Mouse (Mus musculus): ENCODE results near the gene Tmed2.
"Not testable (repeated sequence)": the region's sequence is repeated elsewhere in the genome, so short reads cannot be mapped to it uniquely, and the experiment has no call there.

Gene Tmed2

DNA sequence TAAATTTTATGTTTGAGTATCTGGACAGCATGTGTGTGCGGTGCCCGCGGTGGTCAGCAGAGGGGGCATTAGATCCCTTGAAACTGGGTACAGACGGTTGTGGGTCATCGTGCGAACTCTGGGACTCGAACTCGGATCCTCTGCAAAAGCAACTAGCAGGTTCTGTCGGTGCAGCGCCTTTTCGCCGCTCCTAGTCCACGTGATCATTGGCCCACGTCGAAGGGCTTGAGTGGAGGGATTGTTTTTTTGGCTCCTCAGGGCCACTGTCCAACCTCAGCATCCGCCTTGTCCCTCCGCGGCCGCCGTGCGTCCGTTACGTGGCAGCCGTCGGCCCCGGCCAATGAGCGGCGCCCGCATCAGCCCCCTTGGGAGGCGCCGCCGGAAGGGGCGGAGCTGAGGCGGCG lies at the start of gene Tmed2:
Gene Tmed2, plus strand, starts transcription at position 313 of the 404 bp plus-strand sequence.
- DNase-seq (ENCODE audit: low read depth, low spot score), result peak; percentile 86

DNA sequence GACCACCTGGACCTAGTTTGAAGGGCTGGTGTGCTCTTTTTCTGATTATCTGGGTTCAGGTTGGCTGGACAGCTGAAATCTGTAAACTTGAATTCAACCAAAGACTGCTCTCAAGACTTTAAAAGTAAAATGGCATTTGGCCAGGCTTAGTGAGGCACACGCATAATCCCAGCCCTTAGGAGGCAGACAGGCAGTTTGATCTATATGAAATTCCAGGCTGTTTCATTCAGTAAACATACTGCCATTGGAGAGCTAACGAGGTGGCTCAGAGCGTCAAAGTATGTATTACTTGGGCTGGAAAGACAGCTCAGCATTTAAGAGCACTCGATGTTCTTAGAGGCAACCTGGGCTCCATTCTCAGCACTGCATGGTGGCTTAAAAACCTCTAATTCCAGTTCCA lies 48.8 kb upstream of the Tmed2 start:
- DNase-seq (ENCODE audit: low read depth, low spot score), result no peak

DNA sequence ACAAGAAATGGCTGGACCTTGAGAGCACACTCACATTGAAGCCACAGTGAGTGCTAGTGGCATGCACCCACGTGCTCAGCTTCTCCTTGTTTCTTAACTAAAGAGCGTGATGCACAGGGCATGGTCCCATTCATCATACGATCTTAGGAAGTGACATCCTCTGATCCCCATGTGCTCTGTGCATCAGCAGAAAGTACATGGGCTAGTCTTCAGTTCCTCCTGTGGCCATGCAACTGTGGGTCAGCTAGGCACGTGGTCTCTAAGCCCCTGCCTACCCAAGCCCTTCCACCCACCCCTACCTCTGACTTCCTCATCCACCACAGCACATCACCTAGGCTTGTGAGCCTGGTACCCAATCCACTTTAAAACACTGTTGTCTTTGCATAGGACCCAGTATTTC lies 47.9 kb upstream of the Tmed2 start:
- DNase-seq (ENCODE audit: low read depth, low spot score), result no peak

DNA sequence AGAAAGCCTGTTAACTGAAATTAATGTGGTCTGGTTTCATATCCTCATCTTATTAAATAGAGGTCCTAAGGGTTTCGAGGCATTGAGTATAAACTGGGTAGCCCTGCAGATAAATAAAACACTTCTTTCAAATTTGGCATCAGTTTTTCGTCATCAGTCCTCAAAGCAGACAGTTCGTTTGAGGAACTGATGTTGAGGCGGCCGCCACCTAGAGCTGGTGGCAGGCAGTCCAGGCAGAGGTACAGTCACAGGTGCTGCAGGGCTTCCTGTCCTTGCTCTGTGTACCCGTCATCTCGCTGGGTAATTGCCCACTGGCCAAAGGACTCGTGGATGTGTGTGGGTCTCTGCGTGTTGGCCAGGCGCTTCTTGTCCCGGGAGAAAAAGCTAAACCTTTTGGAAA lies 47.0 kb upstream of the Tmed2 start:
- DNase-seq (ENCODE audit: low read depth, low spot score), result no peak

DNA sequence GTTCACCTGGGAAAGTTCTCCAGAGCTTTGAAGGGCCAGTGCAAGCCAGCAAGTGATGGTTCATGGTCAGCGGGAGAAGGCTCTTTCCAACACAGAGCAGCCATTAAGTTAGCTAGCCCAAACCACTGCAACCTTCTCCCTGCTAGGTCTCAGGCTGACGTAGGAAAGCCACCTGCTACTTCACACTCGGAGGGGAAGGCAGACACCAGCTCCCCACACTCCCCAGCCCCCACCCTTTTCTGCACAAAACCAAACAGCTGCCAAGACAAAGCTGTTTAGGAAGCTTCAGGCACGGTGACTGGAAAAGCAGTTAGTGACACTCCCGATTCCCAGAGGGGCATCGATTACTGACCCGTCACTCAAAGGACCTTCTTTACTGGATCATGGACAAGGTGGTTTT lies 44.9 kb upstream of the Tmed2 start:
- no peak for DNase-seq (ENCODE audit: low read depth, low spot score)

DNA sequence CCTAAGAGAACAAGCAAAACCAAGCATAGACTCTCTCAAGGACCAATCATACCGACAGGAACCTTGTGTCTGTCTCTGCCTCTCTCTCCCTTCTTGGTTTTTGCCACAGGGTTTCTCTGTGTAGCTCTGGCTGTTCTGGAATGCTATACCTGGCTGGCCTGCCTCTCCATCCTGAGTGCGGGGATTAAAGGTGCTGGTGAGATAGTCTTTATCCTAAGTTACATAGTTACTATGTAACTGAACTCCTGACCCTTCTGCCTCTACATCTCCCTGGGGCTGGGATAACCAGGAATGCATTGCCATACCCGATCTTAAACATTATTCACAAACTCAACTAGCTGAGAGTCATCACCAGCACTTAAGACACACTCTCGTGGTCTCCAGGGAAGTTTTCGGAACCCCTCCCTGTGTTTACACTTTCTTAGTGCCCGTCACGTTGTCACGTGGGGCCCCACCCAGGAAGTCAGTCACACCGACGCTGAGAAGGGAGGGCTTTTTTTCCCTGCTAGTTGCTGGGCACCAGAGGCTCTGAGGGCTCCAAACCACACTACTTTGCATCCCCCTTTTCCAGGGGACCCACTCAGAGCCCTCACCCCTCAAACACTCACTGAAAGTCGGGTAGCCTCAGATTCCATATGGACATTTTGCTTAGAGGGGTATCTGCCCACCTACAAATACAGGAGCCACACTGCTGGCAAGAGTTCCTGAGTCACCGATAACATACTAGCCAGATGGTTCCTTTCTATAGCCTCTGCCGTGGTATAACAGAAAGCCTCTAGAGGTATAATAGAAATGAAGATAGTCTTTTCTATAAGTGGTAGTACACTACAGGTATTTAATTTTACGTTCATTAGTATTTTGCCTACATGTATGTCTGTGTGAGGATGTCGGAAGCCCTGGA lies 43.6 kb upstream of the Tmed2 start:
- DNase-seq (ENCODE audit: low read depth, low spot score), result no peak

DNA sequence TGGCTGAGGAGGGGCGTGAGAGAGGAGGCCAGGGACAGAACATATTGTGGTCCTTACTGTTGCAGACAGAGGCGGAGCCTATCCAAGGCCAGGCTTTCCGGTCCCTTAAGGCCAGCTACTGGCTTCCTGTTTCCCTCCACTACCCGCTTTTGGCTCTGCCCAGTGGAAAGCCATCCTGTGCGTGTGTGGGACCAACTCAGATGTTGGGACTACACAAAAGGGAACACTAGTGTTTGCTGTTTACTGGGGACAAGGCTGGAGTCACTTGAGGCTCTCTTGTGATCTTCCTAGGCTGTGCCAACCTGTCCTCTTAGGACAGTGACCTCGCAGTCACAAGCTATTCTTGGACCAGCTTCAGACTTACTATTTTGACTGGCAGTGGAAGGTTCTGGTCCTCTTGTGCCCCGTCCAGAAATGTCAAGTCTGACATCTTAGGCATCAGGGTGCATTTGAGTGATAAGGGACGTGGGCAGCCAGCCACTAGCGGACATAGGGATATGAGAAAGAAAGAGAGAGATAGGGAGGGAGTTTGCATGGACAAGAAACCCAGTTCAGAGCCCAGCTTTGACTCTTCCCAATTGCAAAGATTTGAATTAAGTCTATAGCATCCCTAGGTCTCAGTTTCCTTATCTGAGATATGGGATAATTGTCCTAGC lies 42.1 kb upstream of the Tmed2 start:
- DNase-seq (ENCODE audit: low read depth, low spot score), result no peak

DNA sequence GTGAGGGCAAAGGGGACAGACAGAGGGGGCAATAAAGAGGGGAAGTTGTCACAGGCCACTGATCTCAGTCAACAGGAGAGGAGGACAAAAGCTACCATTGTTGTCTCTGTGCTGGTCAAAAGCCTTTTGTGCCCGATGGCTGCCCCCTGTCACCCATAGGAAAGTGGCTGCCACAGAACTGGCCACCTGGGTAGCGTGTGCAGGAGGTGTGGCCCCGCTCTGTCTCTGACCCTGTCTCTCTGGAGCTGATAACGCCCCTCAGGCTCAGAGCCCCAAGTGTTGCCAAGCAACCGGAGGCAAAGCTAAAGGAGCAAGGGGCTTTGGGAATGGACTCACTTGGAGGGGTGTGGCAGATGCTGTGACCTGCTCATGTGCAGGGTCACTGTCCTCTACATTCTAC lies 41.5 kb upstream of the Tmed2 start:
- DNase-seq (ENCODE audit: low read depth, low spot score), result no peak

DNA sequence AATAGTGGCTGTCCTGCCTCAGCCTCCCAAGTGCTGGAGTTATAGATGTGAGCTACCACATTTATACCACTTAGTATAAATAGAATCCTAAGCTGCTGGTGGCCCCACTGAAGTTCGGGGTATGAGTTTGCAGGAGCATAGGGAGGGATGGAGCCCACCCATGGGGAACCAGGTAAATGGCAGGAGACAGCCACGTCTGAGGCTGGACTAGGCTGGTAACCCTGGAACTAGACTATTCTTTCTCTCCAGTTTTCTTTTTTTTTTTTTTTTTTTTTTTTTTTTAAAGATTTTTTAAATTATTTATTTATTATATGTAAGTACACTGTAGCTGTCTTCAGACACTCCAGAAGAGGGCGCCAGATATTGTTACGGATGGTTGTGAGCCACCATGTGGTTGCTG lies 40.5 kb upstream of the Tmed2 start:
- DNase-seq (ENCODE audit: low read depth, low spot score), result not testable (repeated sequence)

DNA sequence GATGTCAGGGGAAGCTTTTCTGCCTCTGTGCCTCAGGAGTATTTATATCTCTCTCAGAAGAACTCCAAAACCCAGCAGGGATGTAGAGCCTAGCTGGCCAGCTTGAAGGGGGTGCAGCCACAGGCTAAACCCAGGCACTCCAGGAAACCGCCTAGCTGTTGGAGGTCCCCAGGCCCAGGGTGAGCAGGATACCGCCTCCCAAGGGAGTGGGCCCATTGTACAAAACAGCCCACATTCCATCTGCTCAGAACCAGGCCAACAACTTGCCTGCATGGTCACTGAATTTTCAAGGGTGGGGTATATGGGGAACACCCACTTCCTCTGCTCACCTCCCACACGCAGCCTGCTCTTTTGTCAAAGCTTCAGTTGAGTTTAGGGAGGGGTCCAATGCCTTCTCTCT lies 39.9 kb upstream of the Tmed2 start:
- no peak for DNase-seq (ENCODE audit: low read depth, low spot score)

DNA sequence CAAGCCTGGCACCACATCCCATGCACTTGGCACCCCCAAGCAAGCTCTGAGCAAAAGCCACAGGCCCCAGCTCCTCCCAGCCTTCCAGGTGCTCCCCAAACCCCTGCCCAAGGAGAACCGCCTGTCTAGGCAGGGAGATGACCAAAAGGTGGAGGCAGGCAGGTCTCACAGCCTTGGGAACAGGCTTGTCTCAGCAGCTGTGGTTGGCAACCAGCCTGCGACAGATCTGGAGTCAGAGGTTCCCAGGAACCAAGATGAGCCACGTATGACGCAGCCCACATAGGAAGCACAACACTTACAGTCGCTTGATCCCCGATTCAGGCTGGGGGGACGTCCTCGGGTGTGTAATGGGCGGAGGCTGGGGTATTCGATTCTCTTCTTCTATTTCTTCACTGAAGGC lies 39.0 kb upstream of the Tmed2 start:
- DNase-seq (ENCODE audit: low read depth, low spot score), result no peak

DNA sequence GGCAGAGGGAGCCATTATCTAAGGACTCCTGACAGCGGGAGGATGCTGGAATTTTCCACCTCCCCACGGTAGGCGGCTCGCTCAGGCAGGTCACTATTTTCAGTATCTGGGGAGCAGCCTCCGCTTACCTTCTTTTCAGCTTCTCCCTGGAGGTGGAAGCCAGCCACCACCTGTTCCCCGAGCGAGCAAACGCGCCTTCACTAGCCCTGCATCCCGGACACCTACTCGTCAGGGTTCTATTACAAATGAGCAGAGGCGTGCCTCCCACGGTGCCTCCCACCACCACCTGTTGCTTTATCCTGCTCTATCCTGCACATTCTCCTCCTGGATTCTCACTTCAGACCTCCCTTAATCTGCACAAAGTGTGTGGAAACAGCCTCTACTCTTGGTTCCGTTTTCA lies 36.8 kb upstream of the Tmed2 start:
- no peak for DNase-seq (ENCODE audit: low read depth, low spot score)

DNA sequence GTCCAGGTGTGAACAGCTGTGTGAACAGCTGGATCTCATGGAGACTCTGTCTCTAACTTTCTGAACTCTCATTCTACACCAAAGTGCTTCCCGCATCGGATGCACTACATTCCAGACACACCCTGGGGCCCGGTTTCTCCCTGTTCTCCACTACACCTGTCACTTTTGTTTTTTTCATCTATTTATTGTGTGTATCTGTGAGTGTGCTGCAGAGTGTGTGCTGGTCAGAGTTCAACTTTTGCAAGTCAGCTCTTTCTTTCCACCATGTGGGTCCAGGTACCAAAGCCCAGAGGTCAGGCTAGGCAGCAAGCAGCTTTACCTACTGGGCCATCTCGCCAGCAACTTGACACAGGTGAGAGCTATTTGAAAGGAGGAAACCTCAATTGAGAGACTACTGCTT lies 35.3 kb upstream of the Tmed2 start:
- no peak for DNase-seq (ENCODE audit: low read depth, low spot score)

DNA sequence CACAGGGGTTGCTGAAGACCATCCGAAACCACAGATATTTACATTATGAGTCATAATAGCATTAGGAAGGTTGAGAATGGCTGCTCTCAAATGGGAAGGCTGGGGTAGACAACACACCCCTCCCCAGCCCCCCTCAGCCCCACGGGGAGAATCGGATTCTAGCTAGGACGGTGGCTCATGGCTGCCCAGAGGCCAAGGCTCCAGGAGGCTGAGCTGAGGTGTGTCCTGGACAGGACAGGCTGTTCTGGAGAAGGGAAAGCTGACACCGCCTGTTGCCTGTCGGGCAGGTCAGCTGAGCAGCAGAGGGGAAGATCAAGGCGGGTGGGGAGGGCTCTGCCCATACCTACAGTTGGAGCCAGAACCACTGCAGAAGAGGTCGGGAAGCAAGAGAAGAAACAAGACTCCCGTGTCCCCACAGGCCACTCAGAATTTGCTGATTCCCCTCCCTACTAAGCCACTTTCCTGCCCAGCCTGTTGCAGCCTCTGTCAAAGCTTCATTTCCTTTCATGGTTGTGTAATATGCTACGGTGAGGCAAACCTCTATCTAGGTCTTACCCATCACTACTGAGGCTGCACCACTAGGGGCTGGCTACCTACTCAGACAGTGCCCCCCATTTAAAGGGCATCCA lies 33.6 kb upstream of the Tmed2 start:
- no peak for DNase-seq (ENCODE audit: low read depth, low spot score)

DNA sequence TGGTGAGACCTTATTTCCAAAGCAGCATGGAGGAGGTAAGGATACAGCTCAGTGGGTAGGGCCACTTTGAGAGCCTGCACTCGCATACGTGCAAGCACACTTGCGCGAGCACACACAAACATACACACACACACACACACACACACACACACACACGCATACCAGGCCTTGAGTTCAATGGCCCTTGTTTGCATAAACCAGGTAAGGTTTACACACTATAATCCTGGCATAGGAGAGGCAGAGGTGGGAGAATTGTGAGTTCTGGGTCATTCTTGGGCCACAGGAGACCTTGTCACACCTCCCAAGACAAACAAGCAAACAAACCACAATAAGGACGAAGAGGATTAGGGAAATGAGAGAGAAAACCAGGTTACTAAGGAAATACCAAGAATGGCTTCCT lies 31.3 kb upstream of the Tmed2 start:
- no peak for DNase-seq (ENCODE audit: low read depth, low spot score)

DNA sequence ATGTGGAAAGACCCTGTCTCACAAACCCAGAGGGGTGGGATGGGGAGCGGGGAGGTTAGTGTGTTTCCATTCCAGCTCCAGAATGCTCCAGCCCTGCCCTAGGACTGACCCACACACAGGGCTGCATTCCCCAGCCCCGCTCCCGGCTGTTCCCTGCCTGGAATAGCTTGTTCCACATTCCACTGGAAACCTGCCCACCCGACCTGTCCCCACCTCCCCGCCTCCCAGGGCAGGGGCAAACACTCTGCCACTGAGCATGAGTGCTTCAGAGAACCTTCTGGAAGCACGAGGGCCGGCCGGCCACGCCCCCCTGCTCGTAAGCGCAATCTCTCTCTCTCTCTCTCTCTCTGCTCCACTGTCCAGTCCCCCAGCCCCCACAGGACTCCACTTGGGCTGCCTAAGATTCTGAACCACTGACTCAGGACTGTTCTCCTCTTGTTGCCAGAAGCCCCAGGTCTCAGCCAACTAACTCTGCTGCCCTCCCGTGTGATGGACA lies 30.7 kb upstream of the Tmed2 start:
- DNase-seq (ENCODE audit: low read depth, low spot score), result no peak

DNA sequence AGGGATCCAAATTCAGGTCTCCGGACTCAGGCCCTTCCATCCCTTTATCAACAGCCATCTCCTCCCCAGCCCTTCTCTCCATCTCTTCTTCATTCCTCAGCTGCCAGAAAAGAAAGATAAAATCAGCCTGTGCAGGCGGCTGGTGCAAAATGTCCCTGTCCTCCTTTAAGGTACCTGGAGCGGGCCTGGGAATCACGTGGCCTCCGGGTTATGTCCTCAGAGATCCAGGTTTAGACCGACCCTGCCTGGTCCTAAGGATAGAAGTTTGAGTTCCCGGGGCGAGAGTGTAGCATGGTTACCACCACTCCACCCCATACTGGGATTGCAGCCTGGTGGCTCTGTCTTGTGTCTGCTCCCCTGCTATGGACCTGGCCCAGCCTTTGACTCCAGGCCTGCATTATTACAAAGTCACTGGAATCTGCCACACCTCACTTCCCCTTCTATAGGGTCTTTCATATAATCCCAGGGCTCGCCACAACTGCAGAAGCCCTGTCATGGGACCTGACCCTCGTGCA lies 29.9 kb upstream of the Tmed2 start:
- DNase-seq (ENCODE audit: low read depth, low spot score), result no peak

DNA sequence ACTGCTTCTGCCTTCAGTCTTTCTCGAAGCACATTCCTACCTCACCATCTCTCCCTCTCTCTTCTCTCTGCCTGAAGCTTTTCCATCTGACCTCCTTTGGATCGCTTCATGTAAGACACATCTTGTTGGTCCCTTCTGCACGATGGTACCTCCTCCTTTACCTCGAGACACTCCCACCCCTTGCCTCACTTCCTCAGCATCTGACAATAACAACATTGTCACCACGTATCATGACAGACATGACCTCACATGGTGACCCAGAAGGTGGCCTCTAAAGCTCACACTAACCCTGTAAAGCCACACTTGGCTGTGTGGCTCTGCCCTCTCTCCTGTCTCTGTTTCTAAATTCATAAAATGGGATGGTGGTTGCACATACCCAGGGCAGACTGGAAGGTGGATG lies 24.7 kb upstream of the Tmed2 start:
- DNase-seq (ENCODE audit: low read depth, low spot score), result no peak

DNA sequence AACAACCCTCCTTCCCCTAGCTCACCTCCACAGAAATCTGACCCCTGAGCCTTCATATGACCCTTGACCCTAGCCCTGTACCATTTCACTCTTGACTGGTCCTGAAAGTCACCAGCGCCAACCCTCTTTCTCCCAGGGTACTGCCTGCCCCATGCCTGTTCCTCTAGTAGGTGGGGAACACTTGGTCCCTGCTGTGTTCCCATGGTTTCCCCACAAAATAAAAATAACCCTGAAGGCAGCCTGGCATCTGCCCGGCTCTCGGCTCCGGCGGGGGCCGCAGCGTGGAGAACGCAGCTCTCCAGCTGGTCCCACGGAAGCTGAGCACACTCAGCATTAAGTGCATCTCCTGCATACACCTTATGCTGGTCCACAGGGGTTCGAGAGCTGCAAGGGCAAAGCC lies 21.8 kb upstream of the Tmed2 start:
- DNase-seq (ENCODE audit: low read depth, low spot score), result no peak

DNA sequence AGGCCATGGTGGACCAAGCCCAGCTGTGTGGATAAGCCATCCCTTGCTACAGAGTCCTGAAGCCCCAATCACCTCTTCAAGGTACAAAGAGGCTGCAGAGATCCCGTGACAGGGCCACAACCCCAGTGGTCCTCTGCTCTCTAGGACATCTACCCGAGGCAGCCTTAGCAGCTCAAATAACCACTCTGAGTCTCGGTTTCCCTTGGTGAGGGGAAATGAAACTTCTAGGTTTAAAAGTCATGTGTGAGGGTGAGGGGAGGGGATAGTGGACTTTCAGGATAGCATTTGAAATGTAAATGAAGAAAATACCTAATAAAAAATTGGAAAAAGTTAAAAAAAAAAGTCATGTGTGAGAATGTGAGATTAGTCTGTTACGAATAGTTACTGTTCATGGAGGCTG lies 18.9 kb upstream of the Tmed2 start:
- DNase-seq (ENCODE audit: low read depth, low spot score), result no peak

DNA sequence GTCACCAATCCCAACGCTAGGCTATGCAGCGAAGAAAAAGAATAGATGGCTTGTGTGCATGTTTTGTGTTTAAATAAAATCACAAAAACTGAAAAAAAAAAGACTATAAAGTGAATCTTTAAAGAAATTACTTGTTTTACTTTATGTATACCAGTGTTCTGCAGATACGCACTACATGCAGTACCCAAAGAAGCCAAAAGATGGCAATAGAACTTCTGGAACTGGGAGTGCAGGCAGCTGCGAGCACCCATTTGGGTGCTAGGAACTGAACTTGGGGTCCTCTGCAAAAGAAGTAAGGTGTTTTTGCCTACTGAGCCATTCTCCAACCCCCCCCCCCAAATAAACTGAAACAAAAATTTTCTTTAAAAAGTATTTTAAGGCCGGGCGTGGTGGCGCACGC lies 17.5 kb upstream of the Tmed2 start:
- no peak for DNase-seq (ENCODE audit: low read depth, low spot score)

DNA sequence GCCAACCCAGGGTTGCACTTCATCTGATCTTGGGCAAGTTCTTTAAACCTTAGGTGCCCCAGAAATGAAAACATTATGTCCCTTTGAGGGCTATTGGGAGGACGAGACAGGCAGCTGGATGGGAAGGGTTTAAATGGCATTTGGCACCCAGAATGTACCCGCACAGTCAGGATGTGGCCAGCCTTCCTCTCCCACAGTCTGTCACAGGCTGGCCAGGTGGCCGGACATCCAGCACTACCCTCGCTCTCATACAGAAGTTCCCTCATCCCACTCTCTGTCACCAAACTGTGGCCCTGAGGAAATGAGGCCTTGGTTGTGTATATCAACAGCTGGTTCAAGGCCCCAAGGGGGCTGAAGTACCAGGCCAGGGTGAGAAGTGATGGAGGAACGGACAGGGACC lies 15.6 kb upstream of the Tmed2 start:
- DNase-seq (ENCODE audit: low read depth, low spot score), result no peak
